Mouse (Mus musculus) limb, embryonic 15.5 days (tissue): ENCODE measurements at regions not wholly inside any gene's neighbourhood (a gene's known extent, or its start where the extent isn't known, plus 50 kb on each side); places are given as distances from the start of the nearest gene placed in this dataset.

Experiments
- ATAC-seq: fragments of 200-750 bp; cut with Nextera tagmentation; 2 replicates; pipeline ENCODE4 v1.8.0; 2017; ENCODE audit warnings: low read depth, moderate TSS enrichment; ENCODE audit not compliant: insufficient number of reproducible peaks, low FRiP score, low TSS enrichment
- H3K27ac ChIP-seq: fragments of 300-500 bp; sonication (generic); 2 replicates; pipeline ENCODE4 v1.5.1; 2015; ENCODE audit warnings: moderate library complexity, mild to moderate bottlenecking, inconsistent platforms
- H3K27me3 ChIP-seq: fragments of 300-500 bp; sonication (generic); 2 replicates; pipeline ENCODE4 v1.6.1; 2015; ENCODE audit warnings: inconsistent platforms
- H3K36me3 ChIP-seq: fragments of 300-500 bp; sonication (generic); 2 replicates; pipeline ENCODE4 v1.6.1; 2015; ENCODE audit warnings: inconsistent platforms
- H3K4me1 ChIP-seq: fragments of 300-500 bp; sonication (generic); 2 replicates; pipeline ENCODE4 v1.6.1; 2015; ENCODE audit warnings: inconsistent platforms
- H3K4me2 ChIP-seq: fragments of 300-500 bp; sonication (generic); 2 replicates; pipeline ENCODE4 v1.6.1; 2015; ENCODE audit warnings: mild to moderate bottlenecking, inconsistent platforms
- H3K4me3 ChIP-seq: fragments of 300-500 bp; sonication (generic); 2 replicates; pipeline ENCODE4 v1.5.1; 2015; ENCODE audit warnings: mild to moderate bottlenecking, inconsistent platforms
- H3K9ac ChIP-seq: fragments of 300-500 bp; sonication (generic); 2 replicates; pipeline ENCODE4 v1.6.1; 2015; ENCODE audit warnings: inconsistent platforms
- H3K9me3 ChIP-seq: fragments of 300-500 bp; sonication (generic); 2 replicates; pipeline ENCODE4 v1.6.1; 2016; ENCODE audit warnings: inconsistent platforms
- WGBS: fragments of 180-500 bp; shearing (Covaris S2); methylation state at CpG from one replicate; pipeline ENCODE4 v1.1.7; 2015; 5-methylcytosine and 5-hydroxymethylcytosine counted together

- WGBS = 68% methylated on average over 5 of the region's 5 CpGs
- no peaks in the 10 kb centered on the region for H3K36me3 ChIP-seq
- no peaks in the 10 kb centered on the region for H3K4me1 ChIP-seq
- H3K27ac ChIP-seq = no peak overlapping the region
- H3K4me3 ChIP-seq = no peak overlapping the region
- no peak for ATAC-seq
- H3K27me3 ChIP-seq = no peaks in the 10 kb centered on the region
- no peaks in the 10 kb centered on the region for H3K9me3 ChIP-seq
- no peak overlapping the region for H3K4me2 ChIP-seq
- no peak overlapping the region for H3K9ac ChIP-seq
Measured at GRCm38 (mm10) chr11:71625501-71626191, 124.1 kb upstream of the Wscd1 start.

DNA sequence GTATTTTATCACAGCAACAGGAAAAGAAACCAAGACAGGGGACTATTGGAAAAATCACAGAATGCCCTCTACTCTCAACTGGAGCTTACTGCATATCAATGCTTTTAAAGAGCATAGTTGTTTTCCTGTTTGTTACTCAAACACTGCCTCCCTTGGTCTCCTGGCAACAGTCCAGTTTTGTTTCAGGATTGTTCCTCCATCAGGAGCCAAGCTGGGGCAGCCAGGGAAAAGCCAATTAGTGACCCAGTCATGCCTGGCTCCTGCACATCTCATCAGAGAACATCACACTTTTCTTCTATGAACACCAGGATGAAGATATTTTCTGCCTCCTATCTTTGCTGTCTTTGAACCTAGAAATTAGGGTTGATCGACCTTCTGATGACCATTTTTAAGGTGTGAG is 113.6 kb upstream of the Wscd1 start:
- no peaks in the 10 kb centered on the region for H3K4me1 ChIP-seq
- ATAC-seq = no peak
- WGBS = 61% methylated on average over 1 of the region's 1 CpGs
- H3K4me3 ChIP-seq = no peak overlapping the region
- no peak overlapping the region for H3K4me2 ChIP-seq
- H3K36me3 ChIP-seq = no peaks in the 10 kb centered on the region
- no peak overlapping the region for H3K9ac ChIP-seq
- H3K27me3 ChIP-seq = no peaks in the 10 kb centered on the region
- no peak overlapping the region for H3K27ac ChIP-seq
- H3K9me3 ChIP-seq = no peaks in the 10 kb centered on the region

DNA sequence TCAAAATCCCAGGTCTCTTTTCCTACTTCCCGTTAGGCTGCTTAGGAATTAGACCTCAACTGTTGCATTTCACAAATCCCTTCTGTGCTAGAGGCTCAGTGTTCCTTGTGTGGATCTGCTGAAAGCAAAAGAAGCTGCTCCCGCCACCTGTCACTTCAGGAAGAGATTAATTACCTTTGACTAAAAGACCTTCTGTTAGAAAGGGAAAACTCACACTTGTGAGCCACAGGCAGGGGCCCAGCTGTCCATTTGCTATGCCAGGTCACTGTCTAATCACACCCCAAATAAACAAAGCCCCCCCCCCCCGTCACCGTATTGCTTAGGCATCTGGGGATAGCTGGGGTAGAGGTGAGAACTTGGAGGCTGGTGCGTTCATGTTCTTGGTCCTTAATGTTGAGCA is 112.9 kb upstream of the Wscd1 start:
- H3K9me3 ChIP-seq = no peaks in the 10 kb centered on the region
- WGBS = 22% methylated on average over 5 of the region's 5 CpGs
- no peak overlapping the region for H3K4me3 ChIP-seq
- H3K9ac ChIP-seq = no peak overlapping the region
- no peak overlapping the region for H3K27ac ChIP-seq
- H3K4me2 ChIP-seq = no peak overlapping the region
- no peaks in the 10 kb centered on the region for H3K36me3 ChIP-seq
- ATAC-seq = no peak
- no peaks in the 10 kb centered on the region for H3K27me3 ChIP-seq
- no peaks in the 10 kb centered on the region for H3K4me1 ChIP-seq

DNA sequence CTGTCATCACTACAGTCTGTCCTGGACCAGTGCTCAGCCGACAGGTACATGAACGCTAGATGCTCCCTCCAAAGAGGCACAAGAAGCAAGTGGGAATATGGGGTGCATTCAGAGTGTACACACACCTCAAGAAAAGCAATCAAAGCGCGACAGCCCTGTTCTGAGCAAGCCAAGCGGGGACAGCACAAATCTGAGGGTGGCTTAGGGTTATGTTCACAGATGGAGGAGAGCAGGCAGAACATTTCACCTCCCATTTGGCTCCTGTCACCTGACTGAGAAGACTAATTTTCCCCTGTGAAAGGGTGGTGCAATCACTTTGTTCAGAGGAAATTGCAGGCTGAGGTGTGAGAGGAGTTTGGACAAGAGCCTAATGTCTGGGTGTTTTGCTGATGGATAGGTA is 106.8 kb upstream of the Wscd1 start:
- H3K27ac ChIP-seq = no peak overlapping the region
- ATAC-seq = no peak
- H3K4me1 ChIP-seq = no peaks in the 10 kb centered on the region
- WGBS = 65% methylated on average over 5 of the region's 5 CpGs
- H3K9ac ChIP-seq = no peak overlapping the region
- no peaks in the 10 kb centered on the region for H3K36me3 ChIP-seq
- H3K9me3 ChIP-seq = no peaks in the 10 kb centered on the region
- no peaks in the 10 kb centered on the region for H3K27me3 ChIP-seq
- no peak overlapping the region for H3K4me2 ChIP-seq
- H3K4me3 ChIP-seq = no peak overlapping the region

DNA sequence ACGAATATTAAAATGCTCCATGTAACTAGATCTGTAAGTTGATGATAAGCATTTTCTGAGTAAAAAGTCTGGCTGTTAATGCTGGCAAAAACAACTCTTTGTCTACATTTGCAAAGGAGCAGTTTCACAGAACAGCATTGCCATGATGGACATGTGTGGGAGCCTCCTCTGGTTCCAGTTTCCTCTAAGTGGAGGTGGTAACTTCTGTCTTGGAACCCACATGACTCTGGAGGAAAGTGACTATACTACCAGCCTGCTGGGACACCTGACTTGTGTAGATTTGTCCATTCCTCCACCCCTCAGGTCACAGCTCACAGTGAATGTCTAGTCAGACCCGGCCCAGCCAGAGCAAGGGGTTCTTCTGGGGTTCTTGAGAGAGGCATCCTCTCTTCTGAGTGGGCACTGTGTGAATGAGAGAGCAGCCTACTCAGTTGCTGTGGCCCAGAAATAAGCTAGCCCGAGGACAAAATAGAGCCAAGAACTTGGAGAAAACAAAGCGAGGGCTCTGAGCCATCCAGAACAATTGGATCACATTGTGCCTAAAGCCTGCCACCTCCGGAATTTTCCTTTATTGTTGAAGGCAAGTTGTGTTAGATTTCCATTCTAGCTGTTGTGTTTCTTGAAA is 97.9 kb upstream of the Wscd1 start:
- no peak for ATAC-seq
- Histone ChIP-seq H3K4me3 (no peak overlapping the region), H3K4me2 (no peak overlapping the region), H3K9me3 (no peaks in the 10 kb centered on the region), H3K4me1 (no peaks in the 10 kb centered on the region), H3K27ac (no peak overlapping the region), H3K27me3 (no peaks in the 10 kb centered on the region), H3K36me3 (no peaks in the 10 kb centered on the region), H3K9ac (no peak overlapping the region)
- WGBS = 85% methylated on average over 5 of the region's 5 CpGs

DNA sequence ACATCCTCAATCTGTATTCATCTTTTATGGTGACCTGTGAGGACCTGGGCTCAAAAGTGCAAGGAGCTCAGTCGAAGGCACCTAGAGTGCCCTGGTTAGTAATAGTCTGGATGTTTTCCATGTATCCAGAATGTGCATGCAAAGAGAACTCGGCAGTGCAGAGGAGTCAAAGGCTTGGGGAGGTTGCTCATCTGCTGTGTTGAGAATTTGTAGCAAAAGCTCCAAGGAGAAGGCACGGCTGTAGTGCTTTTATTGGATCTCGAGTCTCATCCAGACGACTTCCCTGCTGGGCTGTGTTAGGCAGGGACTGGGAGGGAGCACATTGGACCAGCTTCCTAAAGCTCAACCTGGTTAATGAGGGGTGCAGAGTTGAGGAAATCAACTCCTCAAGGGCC is 97.3 kb upstream of the Wscd1 start:
- Histone ChIP-seq H3K4me3 (no peak overlapping the region), H3K27me3 (no peaks in the 10 kb centered on the region), H3K36me3 (no peaks in the 10 kb centered on the region), H3K4me1 (no peaks in the 10 kb centered on the region), H3K9me3 (no peaks in the 10 kb centered on the region), H3K9ac (no peak overlapping the region), H3K27ac (no peak overlapping the region), H3K4me2 (no peak overlapping the region)
- 59% methylated on average over 5 of the region's 5 CpGs for WGBS
- ATAC-seq = no peak

DNA sequence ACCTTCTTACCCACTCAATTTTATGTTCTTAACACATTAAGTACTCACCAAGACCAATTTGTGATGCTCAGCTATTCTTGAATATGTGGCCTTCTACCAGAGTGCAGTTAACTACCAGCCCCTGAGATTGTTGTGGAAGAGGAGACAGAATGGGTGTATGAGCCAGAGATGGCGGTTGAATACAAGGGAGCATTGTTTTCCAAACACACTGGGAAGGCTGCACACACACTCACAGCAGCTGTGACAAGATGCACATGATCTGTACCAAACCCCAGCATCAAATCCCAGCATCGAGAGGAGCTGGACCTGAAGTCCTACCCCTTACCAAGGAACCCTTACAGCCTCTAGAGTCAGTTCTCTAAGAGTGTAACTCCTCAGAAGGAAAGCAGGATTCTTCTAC is 91.4 kb upstream of the Wscd1 start:
- Histone ChIP-seq H3K27ac (no peak overlapping the region), H3K4me1 (no peaks in the 10 kb centered on the region), H3K4me3 (no peak overlapping the region), H3K27me3 (no peaks in the 10 kb centered on the region), H3K9me3 (no peaks in the 10 kb centered on the region), H3K4me2 (no peak overlapping the region), H3K9ac (no peak overlapping the region), H3K36me3 (no peaks in the 10 kb centered on the region)
- ATAC-seq = no peak
- WGBS = 69% methylated on average over 2 of the region's 2 CpGs

DNA sequence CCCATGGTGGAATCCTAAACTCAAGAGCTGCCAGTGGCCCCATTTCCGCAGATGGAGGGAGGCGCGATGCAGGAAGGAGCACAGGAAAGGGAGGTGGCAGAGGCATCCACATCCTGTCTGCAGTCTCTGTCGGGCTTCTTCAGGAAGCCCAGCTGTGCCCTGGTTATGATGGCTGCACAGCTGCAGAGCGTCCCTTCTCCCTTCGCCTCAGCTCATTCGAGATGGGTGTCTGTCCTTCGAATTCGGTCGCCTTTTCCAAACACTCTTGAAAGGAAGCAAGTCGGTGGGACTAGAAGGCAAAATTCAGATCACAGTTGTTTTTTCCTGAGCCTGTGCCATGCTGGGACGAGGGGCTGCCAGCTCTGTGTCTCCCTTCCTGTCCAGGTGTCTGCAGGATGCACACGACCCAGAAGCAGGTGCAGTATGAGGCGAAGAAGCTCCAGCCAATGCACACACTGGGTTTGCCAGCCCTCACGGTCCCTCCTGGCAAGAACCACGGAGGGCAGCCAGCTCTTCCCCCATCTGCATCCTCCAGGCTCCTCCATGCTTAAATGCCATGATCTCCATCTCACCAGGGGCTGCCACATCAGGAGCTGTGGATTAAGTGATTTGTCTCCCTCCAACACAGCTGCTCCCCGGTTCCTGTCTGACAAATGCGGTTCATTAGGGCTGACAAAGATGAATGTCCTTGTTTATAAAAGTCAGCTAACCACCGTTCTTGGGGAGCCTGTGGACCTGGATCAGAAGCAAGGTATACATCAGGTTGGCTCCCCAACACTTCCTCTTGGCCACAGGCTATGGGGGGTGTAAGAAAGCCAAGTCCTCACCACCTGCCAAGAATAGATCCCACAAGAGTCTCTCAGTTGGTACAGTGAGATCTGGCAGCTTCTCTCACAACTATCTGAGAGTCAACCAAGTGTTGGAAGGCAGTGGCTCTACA is 79.3 kb upstream of the Wscd1 start:
- no peaks in the 10 kb centered on the region for H3K27me3 ChIP-seq
- no peaks in the 10 kb centered on the region for H3K4me1 ChIP-seq
- H3K9ac ChIP-seq = no peak overlapping the region
- no peak overlapping the region for H3K4me3 ChIP-seq
- 63% methylated on average over 19 of the region's 19 CpGs for WGBS
- H3K4me2 ChIP-seq = no peak overlapping the region
- no peaks in the 10 kb centered on the region for H3K9me3 ChIP-seq
- no peaks in the 10 kb centered on the region for H3K36me3 ChIP-seq
- no peak for ATAC-seq
- no peak overlapping the region for H3K27ac ChIP-seq

- Histone ChIP-seq H3K36me3 (no peaks in the 10 kb centered on the region), H3K4me1 (no peaks in the 10 kb centered on the region), H3K9ac (no peak overlapping the region), H3K4me2 (no peak overlapping the region), H3K27ac (no peak overlapping the region), H3K9me3 (no peaks in the 10 kb centered on the region), H3K27me3 (no peaks in the 10 kb centered on the region), H3K4me3 (no peak overlapping the region)
- WGBS = 42% methylated on average over 8 of the region's 8 CpGs
- ATAC-seq = no peak
Measured at GRCm38 (mm10) chr11:71672171-71673050, 77.3 kb upstream of the Wscd1 start.

DNA sequence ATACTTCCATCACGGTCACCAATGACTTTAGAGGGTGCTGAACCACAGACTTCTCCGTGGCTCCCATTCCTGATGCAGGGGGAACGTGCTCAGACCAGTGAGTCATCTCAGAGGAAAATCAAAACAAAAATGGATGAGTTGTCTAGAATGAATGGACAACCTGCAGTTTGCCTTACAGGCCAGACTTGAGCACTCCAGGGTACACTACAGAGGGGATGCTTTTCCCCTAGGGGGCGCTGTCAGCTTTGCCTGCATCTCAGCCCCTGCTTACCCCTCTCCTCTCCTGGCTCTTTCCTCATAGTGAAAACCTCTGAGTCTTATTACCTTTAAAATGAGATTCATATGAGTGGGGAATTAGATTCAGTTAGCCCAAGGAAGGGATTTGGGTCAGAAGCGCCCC is 75.4 kb upstream of the Wscd1 start:
- H3K27ac ChIP-seq = no peak overlapping the region
- 47% methylated on average over 5 of the region's 5 CpGs for WGBS

GRCm38 (mm10) chr11:71675714-71676313 is 73.9 kb upstream of the Wscd1 start:
- no peaks in the 10 kb centered on the region for H3K36me3 ChIP-seq
- H3K27me3 ChIP-seq = no peaks in the 10 kb centered on the region
- H3K4me2 ChIP-seq = no peak overlapping the region
- ATAC-seq = no peak
- 69% methylated on average over 3 of the region's 3 CpGs for WGBS
- no peak overlapping the region for H3K4me3 ChIP-seq
- H3K9ac ChIP-seq = no peak overlapping the region
- H3K9me3 ChIP-seq = no peaks in the 10 kb centered on the region
- H3K27ac ChIP-seq = no peak overlapping the region
- no peaks in the 10 kb centered on the region for H3K4me1 ChIP-seq

More for the DNA sequence above, 75.4 kb upstream of the Wscd1 start:
- no peak overlapping the region for H3K9ac ChIP-seq
- no peaks in the 10 kb centered on the region for H3K36me3 ChIP-seq
- ATAC-seq = no peak
- no peak overlapping the region for H3K4me2 ChIP-seq
- H3K4me3 ChIP-seq = no peak overlapping the region
- H3K4me1 ChIP-seq = no peaks in the 10 kb centered on the region
- no peaks in the 10 kb centered on the region for H3K9me3 ChIP-seq
- H3K27me3 ChIP-seq = no peaks in the 10 kb centered on the region
